Mouse (Mus musculus) MEL (cell line): ENCODE data around the gene Prkch.

Source experiments
- CTCF ChIP-seq, 3 experiments: IDR thresholded peaks in 2 of 3; conservative IDR thresholded peaks in 1 of 3; 2 replicates each; pipeline ENCODE4 v1.5.1; 2011 to 2012; ENCODE audit warnings: low read length in 3 of 3, low read depth in 2 of 3, mild to moderate bottlenecking in 2 of 3, improper control_type of control experiment in 1 of 3, inconsistent platforms in 1 of 3, mixed read lengths in 1 of 3, moderate library complexity in 1 of 3; ENCODE audit not compliant: control insufficient read depth in 1 of 3, insufficient read depth in 1 of 3, poor library complexity in 1 of 3, severe bottlenecking in 1 of 3
- ETS1 ChIP-seq: IDR thresholded peaks from 2 replicates; pipeline ENCODE4 v1.6.1; 2012; ENCODE audit warnings: low read depth, mild to moderate bottlenecking, inconsistent platforms, low read length, improper control_type of control experiment, moderate library complexity
- GATA1 ChIP-seq: IDR thresholded peaks from 2 replicates; pipeline ENCODE4 v1.6.1; 2011; ENCODE audit warnings: low read depth, low read length, improper control_type of control experiment
- HCFC1 ChIP-seq: IDR thresholded peaks from 2 replicates; pipeline ENCODE4 v1.6.1; 2012; ENCODE audit warnings: low read depth, mild to moderate bottlenecking, inconsistent platforms, low read length, improper control_type of control experiment, moderate library complexity
- POLR2AphosphoS2 ChIP-seq: IDR thresholded peaks from 2 replicates; pipeline ENCODE4 v1.6.1; 2011; ENCODE audit warnings: low read length, improper control_type of control experiment
- UBTF ChIP-seq: IDR thresholded peaks from 2 replicates; pipeline ENCODE4 v1.6.1; 2012; ENCODE audit warnings: low read depth, mild to moderate bottlenecking, inconsistent platforms, low read length, improper control_type of control experiment, moderate library complexity, borderline replicate concordance; ENCODE audit not compliant: insufficient read depth

- TF ChIP-seq ETS1 (no peak), CTCF (IDR thresholded peaks at IDR 0.05 in 2 of 3, conservative IDR thresholded peaks at IDR 0.05 in 1 of 3; ENCODE audit: control insufficient read depth in 1 of 3, insufficient read depth in 1 of 3, low read depth in 2 of 3, low read length in 3 of 3, poor library complexity in 1 of 3, severe bottlenecking in 1 of 3) (no peak), UBTF (no peak), GATA1 (no peak), POLR2AphosphoS2 (no peak), HCFC1 (no peak)
Measured at GRCm38 (mm10) chr12:73730603-73731002, 146.0 kb downstream of the Prkch start.
